Mouse (Mus musculus) midbrain, postnatal 0 days (tissue): ENCODE data around the gene Nup153. TPM values are rescaled to one million over a fixed set of nuclear protein-coding genes. Genes with fewer than 3 reads are reported as not detected.

Source experiments
- ATAC-seq: fragments of 200-750 bp; cut with Nextera tagmentation; 2 replicates; pipeline ENCODE4 v1.8.0; 2017; ENCODE audit warnings: moderate number of reproducible peaks, mild to moderate bottlenecking, moderate TSS enrichment, moderate library complexity; ENCODE audit not compliant: low FRiP score
- DNase-seq: peaks from one replicate; pipeline ENCODE4 v3.0.0-alpha.2; 2015; ENCODE audit warnings: low spot score
- H3K27ac ChIP-seq: fragments of 300-500 bp; sonication (generic); 2 replicates; pipeline ENCODE4 v1.5.1; 2014; ENCODE audit warnings: low read depth, mild to moderate bottlenecking, low read length, mixed read lengths
- H3K27me3 ChIP-seq: fragments of 300-500 bp; sonication (generic); 2 replicates; pipeline ENCODE4 v1.6.1; 2014; ENCODE audit warnings: low read length, control low read depth, mixed read lengths; ENCODE audit not compliant: insufficient read depth
- H3K36me3 ChIP-seq: fragments of 300-500 bp; sonication (generic); 2 replicates; pipeline ENCODE4 v1.6.1; 2014; ENCODE audit warnings: low read length, control low read depth, mixed read lengths; ENCODE audit not compliant: insufficient read depth
- H3K4me1 ChIP-seq: fragments of 300-500 bp; sonication (generic); 2 replicates; pipeline ENCODE4 v1.6.1; 2014; ENCODE audit warnings: mild to moderate bottlenecking, control low read depth, antibody characterized with exemption, low read length, mixed read lengths; ENCODE audit not compliant: insufficient read depth
- H3K4me2 ChIP-seq: fragments of 300-500 bp; sonication (generic); 2 replicates; pipeline ENCODE4 v1.6.1; 2014; ENCODE audit warnings: low read depth, mild to moderate bottlenecking, low read length, mixed read lengths; ENCODE audit not compliant: poor library complexity, severe bottlenecking
- H3K4me3 ChIP-seq: fragments of 300-500 bp; sonication (generic); 2 replicates; pipeline ENCODE4 v1.5.1; 2014; ENCODE audit warnings: low read depth, mild to moderate bottlenecking, low read length, moderate library complexity
- H3K9ac ChIP-seq: fragments of 300-500 bp; sonication (generic); replicated peaks from 2 replicates; pipeline ENCODE4 v1.6.1; 2014; ENCODE audit warnings: mild to moderate bottlenecking, low read length, moderate library complexity, mixed read lengths; ENCODE audit not compliant: poor library complexity, severe bottlenecking
- H3K9me3 ChIP-seq: fragments of 300-500 bp; sonication (generic); 2 replicates; pipeline ENCODE4 v1.6.1; 2016; ENCODE audit warnings: low read length, control low read depth
- CTCF ChIP-seq: IDR thresholded peaks from 2 replicates; pipeline ENCODE4 v1.5.1; 2016; ENCODE audit warnings: antibody characterized with exemption, mild to moderate bottlenecking
- WGBS: fragments of 180-500 bp; shearing (Covaris S2); extraction: QIAGEN DNeasy Blood & Tissue Kit; methylation state at CpG from one replicate; pipeline ENCODE4 v1.1.7; 2014; 5-methylcytosine and 5-hydroxymethylcytosine counted together
- polyA plus RNA-seq: library from polyadenylated mRNA; unstranded; fragments of >200 nt; fragmentation: Nextera tagmentation; extraction: Ambion mirVana; gene quantifications from 2 replicates; pipeline ENCODE4 v1.2.1, GENCODE M21; 2015
- total RNA-seq: library from RNA; depleted of rRNA; stranded (reverse); fragments of >200 nt; gene quantifications from 2 replicates; pipeline ENCODE4 v1.2.3, GENCODE M21; 2014

The Nup153 gene
- total and polyA plus RNA-seq, 2 experiments from 2014 or later = 11.8 to 61.7 TPM

DNA sequence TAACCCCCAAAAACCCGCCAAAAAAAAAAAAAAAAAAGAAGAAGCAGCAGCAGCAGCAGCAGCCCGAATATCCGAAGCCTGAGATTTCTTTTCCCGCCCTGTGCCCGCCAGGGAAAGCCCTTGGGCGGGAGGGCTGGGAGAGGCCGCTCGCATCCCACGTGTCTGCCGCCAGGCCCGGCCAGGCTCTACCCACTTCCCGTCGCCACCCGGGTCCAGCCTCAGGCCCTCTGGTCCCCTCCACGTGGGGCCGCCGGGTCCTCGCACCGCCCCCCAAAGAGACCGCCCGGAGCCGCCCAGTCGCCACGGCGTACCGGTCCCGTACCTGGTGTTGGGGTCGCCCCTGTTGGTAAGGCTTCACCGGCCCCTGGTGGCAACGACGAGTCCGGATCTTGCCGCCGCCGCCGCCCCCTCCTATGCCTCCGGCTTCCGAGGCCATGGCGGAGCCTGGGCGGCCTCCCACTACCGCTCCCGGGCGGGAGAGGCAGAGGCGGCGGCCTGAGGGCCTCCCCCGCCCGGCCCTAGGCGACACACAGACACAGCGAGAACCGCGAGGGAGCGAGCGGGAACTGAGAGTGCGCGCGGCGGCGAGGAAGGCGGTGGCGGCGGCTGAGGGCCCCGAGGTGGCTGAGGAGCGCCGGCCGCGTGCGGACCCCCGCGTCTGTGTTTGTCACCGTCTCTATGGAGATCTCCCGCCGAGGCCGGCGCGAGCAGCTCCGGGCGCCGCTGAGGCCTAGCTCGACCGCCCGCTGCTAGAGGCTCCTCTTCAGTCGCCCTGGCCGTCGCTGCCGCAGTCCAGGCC is 503 bp downstream of the Nup153 start:
- WGBS = under 1% methylated on average over 76 of the region's 85 CpGs
- ATAC-seq (peak; percentile 82), DNase-seq (peak; percentile 43)
- Histone ChIP-seq H3K27ac (peak overlapping the region; percentile 93), H3K27me3 (no peaks in the 10 kb centered on the region), H3K4me2 (peak overlapping the region; percentile 64), H3K9me3 (no peaks in the 10 kb centered on the region), H3K9ac (peak overlapping the region; percentile 90), H3K36me3 (no peaks in the 10 kb centered on the region), H3K4me3 (peak overlapping the region; percentile 97), H3K4me1 (peaks cover 14% of the 10 kb centered on the region)
- 0 out of 2 replicates have a peak, but pooled peaks have one; percentile 4 for TF ChIP-seq CTCF

DNA sequence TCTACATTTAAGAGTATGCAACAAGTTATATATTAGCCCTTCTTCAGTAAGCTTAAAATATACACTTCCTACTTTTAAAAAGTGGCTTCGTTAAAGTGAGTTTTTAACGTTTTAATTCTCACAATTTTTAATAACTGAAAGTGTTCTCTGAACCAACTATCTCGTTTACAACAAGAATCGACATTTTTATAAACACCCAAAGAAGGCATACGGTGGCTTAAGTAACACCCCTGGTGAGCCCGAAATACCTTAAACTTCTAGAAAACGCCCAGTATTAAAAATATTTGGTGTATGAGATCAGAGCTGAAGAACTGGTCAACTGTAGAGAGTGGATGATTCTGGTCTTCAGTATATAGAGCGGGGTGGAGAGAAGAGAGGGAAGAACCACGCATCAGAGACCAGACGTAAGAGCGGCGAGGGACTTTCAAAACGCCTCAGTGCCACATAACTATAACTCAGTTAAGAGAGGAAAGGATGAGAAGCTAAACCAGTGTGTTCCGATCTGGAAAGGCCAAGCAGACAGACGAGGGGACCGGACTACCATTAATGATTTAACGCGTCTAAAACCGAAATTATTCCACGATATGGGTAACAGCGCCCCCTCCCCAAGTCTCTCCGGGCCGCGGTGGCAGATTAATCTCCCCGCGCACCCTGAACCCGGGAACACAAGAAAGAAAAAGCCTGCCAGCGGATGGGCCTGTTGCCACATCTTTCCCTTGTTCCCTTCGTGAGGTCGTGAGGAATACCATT is 1.3 kb downstream of the Nup153 start:
- WGBS = under 1% methylated on average over 30 of the region's 30 CpGs
- Histone ChIP-seq H3K4me3 (peak overlapping the region; percentile 97), H3K9me3 (no peaks in the 10 kb centered on the region), H3K4me1 (peaks cover 14% of the 10 kb centered on the region), H3K27me3 (no peaks in the 10 kb centered on the region), H3K9ac (peak overlapping the region; percentile 90), H3K4me2 (peak overlapping the region; percentile 64), H3K36me3 (no peaks in the 10 kb centered on the region), H3K27ac (peak overlapping the region; percentile 93; the same call in 1 of the 2 replicates)
- 0 out of 2 replicates have a peak, but pooled peaks have one; percentile 18 for TF ChIP-seq CTCF
- DNase-seq (peak; percentile 43), ATAC-seq (no peak)

DNA sequence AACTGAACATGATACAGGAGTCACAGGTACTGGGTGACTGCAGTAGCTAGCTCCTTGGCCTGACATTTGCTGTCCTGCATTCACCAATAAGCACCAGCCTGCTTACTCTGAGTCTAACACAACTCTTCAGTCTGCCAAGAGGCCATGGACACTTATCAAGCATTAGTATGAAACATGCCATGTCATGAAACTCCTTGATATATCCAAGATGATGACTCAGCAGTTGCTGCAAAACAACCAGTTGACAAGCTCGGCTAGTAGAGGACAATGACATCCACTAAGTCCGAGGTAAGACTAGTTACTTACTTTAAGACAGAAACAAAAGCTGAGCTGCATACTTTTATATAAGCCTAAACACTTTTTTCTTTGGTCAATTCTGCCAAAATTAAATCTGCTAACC is 2.5 kb downstream of the Nup153 start:
- no peak for ATAC-seq

DNA sequence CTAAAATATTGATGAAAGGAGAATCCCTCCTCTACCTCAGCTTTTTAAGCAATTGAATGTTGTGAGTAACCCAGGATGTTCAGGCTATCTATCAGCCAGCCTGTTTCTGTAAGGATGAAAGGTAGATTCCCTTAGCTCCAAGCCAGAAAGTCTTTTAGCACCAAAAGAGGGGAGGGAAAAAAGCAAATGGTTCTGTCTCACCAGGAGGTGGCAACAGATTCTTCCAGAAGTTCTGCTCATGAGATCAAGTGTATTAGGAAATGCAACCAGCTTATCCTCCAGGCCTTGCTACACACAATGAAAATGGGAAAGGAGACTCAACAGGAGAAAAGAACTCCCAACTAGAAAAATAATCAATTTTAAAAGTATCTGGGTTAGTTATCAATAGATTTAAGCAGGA is 3.4 kb downstream of the Nup153 start:
- H3K27me3 ChIP-seq = no peaks in the 10 kb centered on the region
- no peaks in the 10 kb centered on the region for H3K9me3 ChIP-seq
- no peaks in the 10 kb centered on the region for H3K36me3 ChIP-seq
- H3K4me3 ChIP-seq = no peak overlapping the region
- DNase-seq = peak; percentile 38
- no peak overlapping the region for H3K9ac ChIP-seq
- no peak overlapping the region for H3K4me2 ChIP-seq
- TF ChIP-seq CTCF = peak; percentile 69
- H3K27ac ChIP-seq = no peak overlapping the region
- no peak for ATAC-seq
- peaks cover 14% of the 10 kb centered on the region for H3K4me1 ChIP-seq

More for the DNA sequence above, 2.5 kb downstream of the Nup153 start:
- H3K27ac ChIP-seq = no peak overlapping the region
- no peaks in the 10 kb centered on the region for H3K9me3 ChIP-seq
- H3K9ac ChIP-seq = no peak overlapping the region
- TF ChIP-seq CTCF = no peak
- H3K4me3 ChIP-seq = no peak overlapping the region
- WGBS = 15% methylated on average over 2 of the region's 2 CpGs
- H3K36me3 ChIP-seq = no peaks in the 10 kb centered on the region
- H3K27me3 ChIP-seq = no peaks in the 10 kb centered on the region
- peak overlapping the region; percentile 31 for H3K4me2 ChIP-seq
- no peak for DNase-seq
- peaks cover 14% of the 10 kb centered on the region for H3K4me1 ChIP-seq

DNA sequence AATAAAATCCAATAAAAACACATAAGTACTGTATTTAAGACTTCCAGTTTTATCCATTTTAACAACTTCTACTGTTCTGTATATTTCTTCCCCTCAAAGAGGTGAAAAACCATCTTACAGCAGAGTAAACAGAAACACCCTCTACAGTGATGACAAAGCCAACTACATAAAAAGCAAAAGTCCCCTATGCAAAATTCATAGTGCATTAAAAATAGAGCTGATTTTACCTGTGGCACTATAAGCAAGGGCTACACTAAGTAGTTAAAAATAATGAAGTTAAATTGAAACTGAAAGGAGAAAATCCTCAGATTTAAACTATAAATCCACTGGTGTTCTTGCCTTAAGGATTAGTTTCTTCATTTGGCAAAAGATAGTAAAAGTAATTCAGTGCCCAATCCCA is 6.7 kb downstream of the Nup153 start:
- DNase-seq (no peak), ATAC-seq (no peak)
- peaks cover 14% of the 10 kb centered on the region for H3K4me1 ChIP-seq
- no peak overlapping the region for H3K9ac ChIP-seq
- H3K36me3 ChIP-seq = 0 out of 2 replicates have a peak, but pooled peaks cover 4% of the 10 kb centered on the region
- H3K9me3 ChIP-seq = no peaks in the 10 kb centered on the region
- H3K4me2 ChIP-seq = no peak overlapping the region
- no peak for TF ChIP-seq CTCF
- no peaks in the 10 kb centered on the region for H3K27me3 ChIP-seq
- no peak overlapping the region for H3K4me3 ChIP-seq
- no peak overlapping the region for H3K27ac ChIP-seq
